Mouse (Mus musculus): ENCODE data around the gene Appl1.

The Appl1 gene

GRCm38 (mm10) chr14:26971106-26971789 is at the start of gene Appl1:
Gene Appl1, minus strand, starts transcription at chr14:26971232.
- no peak for DNase-seq (ENCODE audit: low read depth, low spot score)

- no peak for DNase-seq (ENCODE audit: low read depth, low spot score)
Observed at GRCm38 (mm10) chr14:27019850-27020249, 48.8 kb upstream of the Appl1 start.

GRCm38 (mm10) chr14:27017936-27018335 is 46.9 kb upstream of the Appl1 start:
- DNase-seq (ENCODE audit: low read depth, low spot score) = no peak

- no peak for DNase-seq (ENCODE audit: low read depth, low spot score)
Observed at GRCm38 (mm10) chr14:27013658-27014057, 42.6 kb upstream of the Appl1 start.

- no peak for DNase-seq (ENCODE audit: low read depth, low spot score)
Observed at GRCm38 (mm10) chr14:27011561-27011960, 40.5 kb upstream of the Appl1 start.

- DNase-seq (ENCODE audit: low read depth, low spot score) = no peak
Observed at GRCm38 (mm10) chr14:27005937-27006336, 34.9 kb upstream of the Appl1 start.

- DNase-seq (ENCODE audit: low read depth, low spot score) = no peak
Observed at GRCm38 (mm10) chr14:27004906-27005305, 33.9 kb upstream of the Appl1 start.

- no peak for DNase-seq (ENCODE audit: low read depth, low spot score)
Observed at GRCm38 (mm10) chr14:27000386-27000785, 29.4 kb upstream of the Appl1 start.

- no peak for DNase-seq (ENCODE audit: low read depth, low spot score)
Observed at GRCm38 (mm10) chr14:26996257-26996656, 25.2 kb upstream of the Appl1 start.

GRCm38 (mm10) chr14:26994211-26994741 is 23.2 kb upstream of the Appl1 start, which contains the start of gene Hesx1:
Gene Hesx1, plus strand, starts transcription at chr14:26994416.
- no peak for DNase-seq (ENCODE audit: low read depth, low spot score)

GRCm38 (mm10) chr14:26993427-26993826 is 22.4 kb upstream of the Appl1 start:
- no peak for DNase-seq (ENCODE audit: low read depth, low spot score)

GRCm38 (mm10) chr14:26991622-26992021 is 20.6 kb upstream of the Appl1 start:
- DNase-seq (ENCODE audit: low read depth, low spot score) = no peak

GRCm38 (mm10) chr14:26988694-26989093 is 17.7 kb upstream of the Appl1 start:
- no peak for DNase-seq (ENCODE audit: low read depth, low spot score)

GRCm38 (mm10) chr14:26982150-26982530 is 11.1 kb upstream of the Appl1 start:
- no peak for DNase-seq (ENCODE audit: low read depth, low spot score)

GRCm38 (mm10) chr14:26981494-26982149 is 10.6 kb upstream of the Appl1 start:
- DNase-seq (ENCODE audit: low read depth, low spot score) = no peak

- no peak for DNase-seq (ENCODE audit: low read depth, low spot score)
Observed at GRCm38 (mm10) chr14:26981021-26981420, 10.0 kb upstream of the Appl1 start.

GRCm38 (mm10) chr14:26979808-26980207 is 8.8 kb upstream of the Appl1 start:
- no peak for DNase-seq (ENCODE audit: low read depth, low spot score)

GRCm38 (mm10) chr14:26977500-26977899 is 6.5 kb upstream of the Appl1 start:
- no peak for DNase-seq (ENCODE audit: low read depth, low spot score)

GRCm38 (mm10) chr14:26976212-26976611 is 5.2 kb upstream of the Appl1 start:
- no peak for DNase-seq (ENCODE audit: low read depth, low spot score)

GRCm38 (mm10) chr14:26975490-26975889 is 4.5 kb upstream of the Appl1 start:
- DNase-seq (ENCODE audit: low read depth, low spot score) = no peak

GRCm38 (mm10) chr14:26973089-26973488 is 2.1 kb upstream of the Appl1 start:
- no peak for DNase-seq (ENCODE audit: low read depth, low spot score)

GRCm38 (mm10) chr14:26970439-26970932 is 546 bp downstream of the Appl1 start:
- peak; percentile 93 for DNase-seq (ENCODE audit: low read depth, low spot score)
